In the genomic region with DNA sequence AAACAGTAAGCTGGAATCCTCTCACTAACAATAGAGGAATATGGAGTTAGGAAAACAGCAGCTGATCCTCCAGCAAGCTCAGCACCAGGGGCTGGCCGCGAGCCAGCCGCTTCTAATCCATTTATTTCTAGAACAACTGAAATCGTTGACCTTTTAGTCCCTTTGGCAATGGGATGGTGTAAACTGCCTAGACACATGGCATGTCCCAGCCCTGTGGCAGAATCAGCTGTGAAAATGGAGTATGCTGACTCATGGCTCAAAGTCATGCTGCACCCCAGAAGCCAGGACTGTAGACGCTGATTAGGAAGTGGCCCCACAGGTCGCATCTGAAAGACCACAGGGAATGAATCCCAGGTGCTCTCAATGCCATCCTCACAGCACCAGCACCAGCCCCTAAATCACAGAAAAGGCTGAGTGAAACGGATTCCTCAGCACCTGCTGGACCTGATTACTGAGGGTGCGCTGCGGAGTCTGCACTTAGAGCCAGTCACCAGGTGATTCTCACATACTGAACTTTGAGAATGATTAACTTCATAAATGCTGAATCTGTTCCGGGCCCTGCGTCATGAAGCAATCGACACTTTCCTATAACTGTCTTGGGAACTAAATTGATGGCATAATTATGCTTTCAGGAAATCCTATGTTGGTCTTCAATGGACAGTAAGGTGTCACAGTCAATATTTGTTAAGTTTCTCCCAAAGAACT, we compare ENCODE assay signal across 16 mouse cellular contexts. TPM values are rescaled to one million over a fixed set of nuclear protein-coding genes. Genes with fewer than 3 reads are reported as not detected.
DNase-seq lines count a peak whose midpoint lies in the region; ATAC-seq lines count a peak whose summit lies in the region.
"Had no signal": no experiment of that assay in that cellular context is flagged by ENCODE, and none has a peak within 500 bp of the region (broad histone marks: within the 10 kb centered on the region; RNA-seq: fewer than 3 reads in every experiment).

No protein-coding gene starts in this region.

- H3K4me2 ChIP-seq in kidney, embryonic 15.5 days = no peak overlapping the region
- H3K4me2 ChIP-seq: embryonic facial prominence, embryonic 12.5 days; hindbrain, embryonic 15.5 days; liver, embryonic 15.5 days had no signal

- H3K36me3 ChIP-seq in kidney, embryonic 15.5 days = no peaks in the 10 kb centered on the region
- H3K36me3 ChIP-seq: embryonic facial prominence, embryonic 12.5 days; G1E; hindbrain, embryonic 15.5 days; liver, embryonic 15.5 days had no signal

- H3K27me3 ChIP-seq in kidney, embryonic 15.5 days = no peaks in the 10 kb centered on the region
- H3K27me3 ChIP-seq: embryonic facial prominence, embryonic 12.5 days; hindbrain, embryonic 15.5 days; liver, embryonic 15.5 days; megakaryocyte, embryonic 14.5 days had no signal

- no peak for ATAC-seq in kidney, embryonic 15.5 days (replicated peaks; ENCODE audit: low FRiP score)
- ATAC-seq: activated CD4-positive, CD25-positive, alpha-beta regulatory T cell, adult 4 months had no signal

- DNase-seq in adrenal gland, postnatal 14 days = peak; percentile 6
- DNase-seq in adrenal gland, adult 18-20 months (ENCODE audit: low spot score in 2 of 2) = no peak
- DNase-seq in kidney, adult 18-20 months = peak; percentile 6
- peak; percentile 3 for DNase-seq in right cerebral cortex, postnatal 4 days
- DNase-seq in right cerebral cortex, adult 18-20 months = no peak
- no peak for DNase-seq in spleen, adult 12 weeks (ENCODE audit: low spot score)
- no peak for DNase-seq in frontal cortex, adult 2 months (ENCODE audit: extremely low spot score in 1 of 2, low spot score in 1 of 2)
- DNase-seq: heart, adult 2 months; thymus, adult 18-20 months had no signal

- H3K4me1 ChIP-seq in kidney, embryonic 15.5 days = no peaks in the 10 kb centered on the region
- H3K4me1 ChIP-seq: embryonic facial prominence, embryonic 12.5 days; hindbrain, embryonic 15.5 days; liver, embryonic 15.5 days had no signal

- H3K4me3 ChIP-seq in kidney, embryonic 15.5 days (replicated peaks) = no peak overlapping the region
- H3K4me3 ChIP-seq: embryonic facial prominence, embryonic 12.5 days; heart, adult 2 months; hindbrain, embryonic 15.5 days; liver, embryonic 15.5 days; megakaryocyte, embryonic 14.5 days had no signal

- 67% methylated on average over 12 of the region's 12 CpGs for WGBS in kidney, embryonic 15.5 days

- H3K27ac ChIP-seq in kidney, embryonic 15.5 days = no peak overlapping the region
- H3K27ac ChIP-seq: embryonic facial prominence, embryonic 12.5 days; heart, adult 2 months; hindbrain, embryonic 15.5 days; liver, embryonic 15.5 days had no signal

- no peak overlapping the region for H3K9ac ChIP-seq in kidney, embryonic 15.5 days
- H3K9ac ChIP-seq: embryonic facial prominence, embryonic 12.5 days; hindbrain, embryonic 15.5 days; liver, embryonic 15.5 days had no signal

- no peaks in the 10 kb centered on the region for H3K9me3 ChIP-seq in kidney, embryonic 15.5 days (replicated peaks)
- H3K9me3 ChIP-seq: embryonic facial prominence, embryonic 12.5 days; G1E; hindbrain, embryonic 15.5 days; liver, embryonic 15.5 days; megakaryocyte, embryonic 14.5 days had no signal

RNA-seq across cellular contexts. Expression of a gene that starts 26.5 kb away (rescaled TPM):
- total RNA-seq in adrenal gland, postnatal 14 days (2021) = 0.89 and 3.5 TPM in 2 replicates
- under 1 TPM; 0.32 to 0.63 TPM for total RNA-seq in adrenal gland, adult 18-20 months (2021)
- polyA plus RNA-seq in kidney, embryonic 15.5 days (2015; fragmentation: Nextera tagmentation; extraction: Ambion mirVana) = 12.3 and 16.4 TPM in 2 replicates
- 0.44 and 0.94 TPM in 2 replicates for polyA plus RNA-seq in frontal cortex, adult 2 months (2012; rRNA removed)
- polyA plus RNA-seq: G1E had no signal

Comparison
In these comparisons a context has a peak if more than half of its experiments do, and no peak if none do; other contexts are left out.
1. DNase-seq: peak in adrenal gland, postnatal 14 days (single experiment), kidney, adult 18-20 months (single experiment) and right cerebral cortex, postnatal 4 days (single experiment); none in adrenal gland, adult 18-20 months (0 of 2), right cerebral cortex, adult 18-20 months (single experiment), spleen, adult 12 weeks (single experiment) and frontal cortex, adult 2 months (0 of 2).